Mouse (Mus musculus) lung, postnatal 0 days (tissue): Measurements from ENCODE around the gene Lbh. TPM values are rescaled to one million over a fixed set of nuclear protein-coding genes. Genes with fewer than 3 reads are reported as not detected.
A peak's percentile ranks its signal among the peaks of the same experiment; 100 is the strongest.

Source experiments
- ATAC-seq: fragments of 200-750 bp; cut with Nextera tagmentation; 2 replicates; pipeline ENCODE4 v1.8.0; 2017; ENCODE audit warnings: moderate library complexity
- DNase-seq: peaks from one replicate; pipeline ENCODE4 v3.0.0-alpha.2; 2016; ENCODE audit warnings: low spot score
- H3K27ac ChIP-seq: fragments of 300-500 bp; sonication (generic); 2 replicates; pipeline ENCODE4 v1.5.1; 2014; ENCODE audit warnings: antibody characterized with exemption, mild to moderate bottlenecking, low read length, mixed read lengths
- H3K27me3 ChIP-seq: fragments of 300-500 bp; sonication (generic); replicated peaks from 2 replicates; pipeline ENCODE4 v1.6.1; 2014; ENCODE audit warnings: low read length, mixed read lengths; ENCODE audit not compliant: insufficient read depth
- H3K36me3 ChIP-seq: fragments of 300-500 bp; sonication (generic); 2 replicates; pipeline ENCODE4 v1.6.1; 2014; ENCODE audit warnings: low read length, mixed read lengths; ENCODE audit not compliant: insufficient read depth
- H3K4me1 ChIP-seq: fragments of 300-500 bp; sonication (generic); 2 replicates; pipeline ENCODE4 v1.6.1; 2014; ENCODE audit warnings: antibody characterized with exemption, low read depth, low read length, mixed read lengths; ENCODE audit not compliant: insufficient read depth
- H3K4me2 ChIP-seq: fragments of 300-500 bp; sonication (generic); replicated peaks from 2 replicates; pipeline ENCODE4 v1.6.1; 2014; ENCODE audit warnings: low read depth, mild to moderate bottlenecking, low read length, moderate library complexity, mixed read lengths
- H3K4me3 ChIP-seq: fragments of 300-500 bp; sonication (generic); 2 replicates; pipeline ENCODE4 v1.5.1; 2014; ENCODE audit warnings: low read depth, low read length
- H3K9ac ChIP-seq: fragments of 300-500 bp; sonication (generic); replicated peaks from 2 replicates; pipeline ENCODE4 v1.6.1; 2014; ENCODE audit warnings: low read depth, mild to moderate bottlenecking
- H3K9me3 ChIP-seq: fragments of 300-500 bp; sonication (generic); 2 replicates; pipeline ENCODE4 v1.6.1; 2016; ENCODE audit warnings: low read length, mixed read lengths
- CTCF ChIP-seq: IDR thresholded peaks from 2 replicates; pipeline ENCODE4 v1.5.1; 2016; ENCODE audit warnings: antibody characterized with exemption, mild to moderate bottlenecking
- EP300 ChIP-seq: IDR thresholded peaks from 2 replicates; pipeline ENCODE4 v1.6.1; 2016; ENCODE audit warnings: antibody characterized with exemption, mild to moderate bottlenecking, control low read depth
- WGBS: fragments of 180-500 bp; shearing (Covaris S2); extraction: QIAGEN DNeasy Blood & Tissue Kit; methylation state at CpG from one replicate; pipeline ENCODE4 v1.1.7; 2014; 5-methylcytosine and 5-hydroxymethylcytosine counted together
- polyA plus RNA-seq: library from polyadenylated mRNA; unstranded; fragments of >200 nt; fragmentation: Nextera tagmentation; extraction: Ambion mirVana; gene quantifications from 2 replicates; pipeline ENCODE4 v1.2.1, GENCODE M21; 2015

Lbh gene
- polyA plus RNA-seq, 1 experiment from 2014 or later, result 16.2 TPM

- Histone ChIP-seq H3K4me3 (no peak overlapping the region), H3K36me3 (no peaks in the 10 kb centered on the region), H3K4me2 (no peak overlapping the region), H3K4me1 (no peaks in the 10 kb centered on the region), H3K27ac (no peak overlapping the region), H3K27me3 (no peaks in the 10 kb centered on the region), H3K9me3 (no peaks in the 10 kb centered on the region), H3K9ac (no peak overlapping the region)
- no peak for TF ChIP-seq EP300
- no peak for TF ChIP-seq CTCF
- ATAC-seq (no peak), DNase-seq (no peak)
- 67% methylated on average over 4 of the region's 4 CpGs for WGBS
Observed at GRCm38 (mm10) chr17:72968666-72969065, 50.6 kb downstream of the Lbh start.

- DNase-seq (no peak), ATAC-seq (no peak)
- no peak overlapping the region for H3K9ac ChIP-seq
- no peak overlapping the region for H3K4me2 ChIP-seq
- H3K36me3 ChIP-seq, result no peaks in the 10 kb centered on the region
- no peak for TF ChIP-seq EP300
- TF ChIP-seq CTCF, result no peak
- H3K4me3 ChIP-seq, result no peak overlapping the region
- 81% methylated on average over 7 of the region's 7 CpGs for WGBS
- no peaks in the 10 kb centered on the region for H3K4me1 ChIP-seq
- H3K9me3 ChIP-seq, result no peaks in the 10 kb centered on the region
- no peaks in the 10 kb centered on the region for H3K27me3 ChIP-seq
- H3K27ac ChIP-seq, result no peak overlapping the region
Observed at GRCm38 (mm10) chr17:72970631-72971161, 52.6 kb downstream of the Lbh start.

- H3K27me3 ChIP-seq, result no peaks in the 10 kb centered on the region
- DNase-seq, result peak; percentile 17
- 71% methylated on average over 5 of the region's 5 CpGs for WGBS
Observed at GRCm38 (mm10) chr17:72973041-72973440, 54.9 kb downstream of the Lbh start.

GRCm38 (mm10) chr17:72976258-72977231, 58.4 kb downstream of the Lbh start:
- TF ChIP-seq EP300, result peak; percentile 27; the same call in 1 of the 2 replicates
- no peak for TF ChIP-seq CTCF
- Histone ChIP-seq H3K27me3 (no peaks in the 10 kb centered on the region), H3K4me1 (peaks cover 2% of the 10 kb centered on the region; the same call in 1 of the 2 replicates), H3K4me3 (no peak overlapping the region), H3K36me3 (no peaks in the 10 kb centered on the region), H3K4me2 (no peak overlapping the region), H3K9ac (no peak overlapping the region), H3K27ac (no peak overlapping the region), H3K9me3 (no peaks in the 10 kb centered on the region)
- WGBS, result 44% methylated on average over 11 of the region's 11 CpGs
- DNase-seq, result peak; percentile 66
- peak; percentile 79 for ATAC-seq

More at GRCm38 (mm10) chr17:72973041-72973440, 54.9 kb downstream of the Lbh start:
- Histone ChIP-seq H3K27ac (no peak overlapping the region), H3K4me2 (no peak overlapping the region), H3K9me3 (no peaks in the 10 kb centered on the region), H3K4me1 (peaks cover 2% of the 10 kb centered on the region; the same call in 1 of the 2 replicates), H3K9ac (no peak overlapping the region), H3K4me3 (no peak overlapping the region), H3K36me3 (no peaks in the 10 kb centered on the region)
- no peak for ATAC-seq
- TF ChIP-seq EP300, result no peak
- no peak for TF ChIP-seq CTCF

GRCm38 (mm10) chr17:72977616-72978015, 59.5 kb downstream of the Lbh start:
- Histone ChIP-seq H3K4me2 (no peak overlapping the region), H3K27me3 (no peaks in the 10 kb centered on the region), H3K36me3 (no peaks in the 10 kb centered on the region), H3K4me3 (no peak overlapping the region), H3K27ac (no peak overlapping the region; the same call in 1 of the 2 replicates), H3K4me1 (peaks cover 2% of the 10 kb centered on the region; the same call in 1 of the 2 replicates), H3K9me3 (no peaks in the 10 kb centered on the region), H3K9ac (no peak overlapping the region)
- no peak for ATAC-seq
- no peak for DNase-seq
- no peak for TF ChIP-seq CTCF
- TF ChIP-seq EP300, result no peak
- 79% methylated on average over 1 of the region's 1 CpGs for whole genome bisulfite sequencing

GRCm38 (mm10) chr17:72982156-72982555, 64.1 kb downstream of the Lbh start:
- ATAC-seq (peak; percentile 90), DNase-seq (peak; percentile 51)
- no peak overlapping the region for H3K4me3 ChIP-seq
- H3K4me2 ChIP-seq, result no peak overlapping the region
- no peak for TF ChIP-seq CTCF
- TF ChIP-seq EP300, result no peak
- H3K27ac ChIP-seq, result no peak overlapping the region
- H3K36me3 ChIP-seq, result no peaks in the 10 kb centered on the region
- no peaks in the 10 kb centered on the region for H3K9me3 ChIP-seq
- H3K9ac ChIP-seq, result no peak overlapping the region
- no peaks in the 10 kb centered on the region for H3K27me3 ChIP-seq
- H3K4me1 ChIP-seq, result no peaks in the 10 kb centered on the region
- 39% methylated on average over 6 of the region's 6 CpGs for WGBS
